Mouse (Mus musculus): Measurements from ENCODE around the gene Tpr. TPM values are rescaled to one million over a fixed set of nuclear protein-coding genes. Genes with fewer than 3 reads are reported as not detected.
A peak's percentile ranks its signal among the peaks of the same experiment; 100 is the strongest.

The Tpr gene
- 151 and 156 TPM in 2 replicates for polyA plus RNA-seq (2015; fragmentation: Nextera tagmentation; extraction: Ambion mirVana)

DNA sequence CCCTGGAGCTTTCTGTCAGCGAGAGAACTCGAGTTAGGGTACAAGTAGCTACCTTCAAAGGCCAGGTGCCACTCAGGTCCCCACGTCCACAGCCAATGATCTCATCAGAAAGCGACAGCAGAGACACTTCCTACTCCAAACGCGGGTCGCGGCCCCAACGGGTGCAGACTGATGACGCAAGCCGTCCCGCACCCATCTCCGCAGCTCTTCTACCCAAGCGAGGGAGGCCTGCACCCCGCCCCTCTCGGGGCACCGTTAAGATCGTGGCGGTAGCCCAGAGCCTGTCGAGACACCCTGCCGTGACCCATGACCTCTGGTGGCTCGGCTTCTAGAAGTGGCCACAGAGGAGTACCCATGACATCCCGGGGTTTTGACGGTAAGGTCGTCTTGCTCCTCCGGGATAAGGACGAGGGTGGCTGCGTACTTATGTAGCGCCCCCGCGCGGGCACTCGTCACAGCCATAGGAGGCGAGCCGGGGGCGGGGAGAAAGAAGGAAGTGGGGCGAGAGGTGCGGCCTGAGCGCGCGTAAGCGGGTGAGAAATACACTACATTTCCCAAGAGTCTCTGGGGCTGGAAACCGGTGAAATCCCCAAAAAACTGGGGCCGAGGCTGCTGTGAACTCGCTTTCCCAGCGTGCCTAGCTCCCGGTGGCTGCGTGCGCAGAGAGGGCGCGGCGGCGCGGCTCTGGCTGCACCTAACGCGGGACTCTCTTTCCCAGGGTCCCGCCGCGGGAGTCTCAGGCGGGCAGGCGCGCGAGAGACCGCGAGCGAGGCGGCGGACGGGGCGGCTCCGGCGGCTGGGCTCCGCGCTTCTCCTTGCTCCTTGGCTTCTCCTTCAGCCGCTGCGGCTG is at the start of gene Tpr, which contains the start of gene Odr4:
Tpr (plus strand) TSS at position 201 of the 850 bp plus-strand sequence.
Odr4 (minus strand) TSS at position 443 of the 850 bp plus-strand sequence.
- Histone ChIP-seq H3K27me3 (no peaks in the 10 kb centered on the region), H3K4me3 (peak within 1 kb of the TSS; percentile 83), H3K9ac (peak within 1 kb of the TSS; percentile 82), H3K36me3 (peaks cover 41% of the 10 kb centered on the region), H3K4me2 (peak within 1 kb of the TSS; percentile 68), H3K9me3 (no peaks in the 10 kb centered on the region), H3K4me1 (replicated peaks) (peaks cover 13% of the 10 kb centered on the region), H3K27ac (peak within 1 kb of the TSS; percentile 96)
- peak; percentile 98 for ATAC-seq (ENCODE audit: low FRiP score)
- under 1% methylated on average over 75 of the region's 76 CpGs for WGBS

GRCm38 (mm10) chr1:150360864-150361263 is 31.8 kb upstream of the Tpr start:
- Histone ChIP-seq H3K9me3 (no peaks in the 10 kb centered on the region), H3K27me3 (no peaks in the 10 kb centered on the region), H3K4me3 (no peak overlapping the region), H3K36me3 (peaks cover 36% of the 10 kb centered on the region), H3K9ac (no peak overlapping the region), H3K27ac (no peak overlapping the region), H3K4me1 (replicated peaks) (no peaks in the 10 kb centered on the region), H3K4me2 (no peak overlapping the region)
- WGBS: 92% methylated on average over 1 of the region's 1 CpGs
- no peak for ATAC-seq (ENCODE audit: low FRiP score)

DNA sequence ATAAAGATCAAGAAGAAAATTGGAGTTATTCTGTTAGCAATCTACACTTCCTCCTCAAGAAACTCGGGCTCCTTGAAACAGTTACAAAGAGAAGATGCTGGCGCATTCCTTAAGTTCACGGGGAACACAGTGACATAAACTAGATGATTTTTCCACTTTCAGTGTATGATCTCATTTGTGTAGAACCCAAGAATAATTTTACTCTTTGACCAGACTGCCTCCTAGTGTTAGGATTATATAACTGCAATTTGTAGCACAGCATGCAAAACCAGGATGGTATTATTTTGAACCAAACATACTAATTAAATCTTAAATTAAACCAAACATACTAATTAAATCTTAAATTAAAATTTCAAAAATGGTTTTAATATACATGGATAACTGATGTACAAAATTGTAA is 19.7 kb upstream of the Tpr start:
- no peak overlapping the region for H3K27ac ChIP-seq
- no peak for ATAC-seq (ENCODE audit: low FRiP score)
- no peaks in the 10 kb centered on the region for H3K9me3 ChIP-seq
- H3K4me3 ChIP-seq: no peak overlapping the region
- WGBS: 92% methylated on average over 3 of the region's 3 CpGs
- peaks cover 10% of the 10 kb centered on the region for H3K36me3 ChIP-seq
- H3K27me3 ChIP-seq: no peaks in the 10 kb centered on the region
- no peak overlapping the region for H3K4me2 ChIP-seq
- H3K4me1 ChIP-seq (replicated peaks): no peaks in the 10 kb centered on the region
- H3K9ac ChIP-seq: no peak overlapping the region

DNA sequence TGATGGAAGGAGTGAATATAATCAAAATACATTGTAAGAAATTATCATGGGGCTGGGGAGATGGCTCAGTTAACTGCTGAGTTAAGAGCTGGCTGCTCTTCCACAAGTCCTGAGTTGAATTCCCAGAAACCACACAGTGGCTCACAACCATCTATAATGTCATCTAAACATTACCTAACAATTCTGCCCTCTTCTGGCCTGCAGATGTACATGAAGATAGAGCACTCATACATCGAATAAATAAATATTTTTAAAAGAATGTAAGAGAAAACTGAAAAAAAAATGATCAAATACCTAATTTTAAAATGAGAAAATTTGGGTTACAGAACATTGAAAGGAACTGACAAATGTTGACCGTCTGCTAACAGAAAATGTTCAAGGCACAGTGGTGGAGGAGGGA is 18.4 kb upstream of the Tpr start:
- Histone ChIP-seq H3K9ac (no peak overlapping the region), H3K27ac (no peak overlapping the region), H3K4me2 (no peak overlapping the region), H3K36me3 (peaks cover 10% of the 10 kb centered on the region), H3K9me3 (no peaks in the 10 kb centered on the region), H3K27me3 (no peaks in the 10 kb centered on the region), H3K4me1 (replicated peaks) (no peaks in the 10 kb centered on the region), H3K4me3 (no peak overlapping the region)
- ATAC-seq (ENCODE audit: low FRiP score): no peak
- WGBS: 92% methylated on average over 2 of the region's 2 CpGs

DNA sequence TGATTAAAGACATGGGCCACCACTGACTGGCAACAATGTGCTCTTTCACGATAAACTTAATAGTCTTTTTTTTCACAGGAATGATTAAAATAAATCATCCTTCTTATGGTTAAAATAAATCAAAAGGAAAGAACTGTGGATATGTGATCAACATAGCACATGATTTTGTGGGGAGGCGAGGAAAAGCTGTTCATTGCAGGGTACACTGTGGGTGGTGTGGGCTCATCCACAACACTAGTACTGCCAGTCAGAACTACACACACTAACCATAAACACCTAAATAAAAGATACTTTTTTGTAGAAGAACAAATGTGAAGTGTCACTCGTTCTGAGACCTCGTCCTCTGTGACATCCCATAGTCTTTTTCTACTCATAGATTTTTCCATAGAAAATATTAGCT is 8.5 kb upstream of the Tpr start:
- H3K9me3 ChIP-seq: no peaks in the 10 kb centered on the region
- H3K4me3 ChIP-seq: no peak overlapping the region
- no peak for ATAC-seq (ENCODE audit: low FRiP score)
- H3K9ac ChIP-seq: no peak overlapping the region
- H3K4me2 ChIP-seq: no peak overlapping the region
- peaks cover 43% of the 10 kb centered on the region for H3K36me3 ChIP-seq
- no peak overlapping the region for H3K27ac ChIP-seq
- 95% methylated on average over 4 of the region's 4 CpGs for WGBS
- no peaks in the 10 kb centered on the region for H3K4me1 ChIP-seq (replicated peaks)
- H3K27me3 ChIP-seq: no peaks in the 10 kb centered on the region

DNA sequence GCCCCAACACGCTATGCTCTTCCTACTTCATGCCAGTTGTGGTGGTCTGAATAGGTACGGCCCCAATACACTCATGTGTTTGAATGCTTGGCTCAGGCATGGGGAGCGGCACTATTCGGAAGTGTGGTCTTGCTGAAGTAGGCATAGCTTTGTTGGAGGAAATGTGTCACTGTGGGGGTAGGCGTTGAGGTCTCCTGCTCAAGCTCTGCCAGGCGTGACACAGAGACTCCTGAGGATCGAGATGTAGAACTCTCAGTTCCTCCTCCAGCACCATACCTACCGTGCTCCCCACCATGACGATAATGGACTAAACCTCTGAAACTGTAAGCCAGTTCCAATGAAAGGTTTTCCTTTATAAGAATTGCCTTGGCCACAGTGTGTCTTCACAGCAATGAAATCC is 5.1 kb upstream of the Tpr start:
- H3K4me2 ChIP-seq: no peak overlapping the region
- H3K4me3 ChIP-seq: no peak overlapping the region
- H3K9me3 ChIP-seq: no peaks in the 10 kb centered on the region
- no peak overlapping the region for H3K9ac ChIP-seq
- no peak for ATAC-seq (ENCODE audit: low FRiP score)
- no peaks in the 10 kb centered on the region for H3K27me3 ChIP-seq
- peaks cover 47% of the 10 kb centered on the region for H3K36me3 ChIP-seq
- H3K27ac ChIP-seq: no peak overlapping the region
- WGBS: 94% methylated on average over 9 of the region's 9 CpGs
- H3K4me1 ChIP-seq (replicated peaks): peaks cover 5% of the 10 kb centered on the region

- H3K27ac ChIP-seq: no peak overlapping the region
- H3K9ac ChIP-seq: no peak overlapping the region
- H3K27me3 ChIP-seq: no peaks in the 10 kb centered on the region
- no peaks in the 10 kb centered on the region for H3K9me3 ChIP-seq
- no peak overlapping the region for H3K4me3 ChIP-seq
- ATAC-seq (ENCODE audit: low FRiP score): no peak
- 94% methylated on average over 6 of the region's 6 CpGs for WGBS
- peaks cover 11% of the 10 kb centered on the region for H3K4me1 ChIP-seq (replicated peaks)
- no peak overlapping the region for H3K4me2 ChIP-seq
- H3K36me3 ChIP-seq: peaks cover 34% of the 10 kb centered on the region
These were observed 3.1 kb upstream of the Tpr start for GRCm38 (mm10) chr1:150389390-150390129.

DNA sequence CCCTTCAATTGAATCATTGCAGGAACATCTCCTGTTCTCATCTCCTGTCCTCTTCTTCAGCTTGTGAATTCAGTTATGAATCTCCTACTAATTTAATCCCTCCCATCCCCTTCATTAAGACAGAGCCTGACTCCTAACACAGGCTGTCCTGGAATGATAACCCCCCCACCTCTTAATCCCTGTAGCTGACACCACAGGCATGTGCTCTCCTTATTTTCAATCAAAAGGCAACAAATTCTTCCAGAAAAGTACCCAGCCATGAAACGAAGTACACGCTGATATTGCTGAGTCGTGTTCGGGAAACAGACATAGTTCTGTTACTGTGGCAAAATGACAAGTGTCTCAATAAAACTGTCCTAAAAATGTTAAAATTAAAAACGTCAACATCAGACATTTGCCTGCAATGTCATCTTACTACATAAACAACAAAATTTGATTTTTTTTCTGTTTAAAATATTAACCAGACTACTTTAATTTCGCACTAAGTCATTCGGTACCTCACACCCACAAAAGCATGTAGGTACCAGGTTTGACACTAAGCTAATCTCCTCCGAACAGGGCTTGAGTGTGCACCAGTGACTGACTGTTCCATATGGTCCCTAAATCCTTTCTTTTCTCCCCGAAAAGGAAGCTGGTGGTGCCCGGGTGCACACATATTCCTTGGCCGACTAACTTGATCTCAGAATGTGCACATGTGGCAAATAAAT is 554 bp upstream of the Tpr start:
- peaks cover 41% of the 10 kb centered on the region for H3K36me3 ChIP-seq
- WGBS: 30% methylated on average over 11 of the region's 11 CpGs
- ATAC-seq (ENCODE audit: low FRiP score): peak; percentile 23

GRCm38 (mm10) chr1:150393488-150393852 is 832 bp downstream of the Tpr start:
- no peaks in the 10 kb centered on the region for H3K27me3 ChIP-seq
- peak overlapping the region; percentile 68 for H3K4me2 ChIP-seq
- H3K9me3 ChIP-seq: no peaks in the 10 kb centered on the region
- peaks cover 13% of the 10 kb centered on the region for H3K4me1 ChIP-seq (replicated peaks)
- peak overlapping the region; percentile 82 for H3K9ac ChIP-seq
- H3K27ac ChIP-seq: peak overlapping the region; percentile 87
- ATAC-seq (ENCODE audit: low FRiP score): peak; percentile 64
- H3K4me3 ChIP-seq: peak overlapping the region; percentile 83
- whole genome bisulfite sequencing: 0% methylated on average over 27 of the region's 27 CpGs
- H3K36me3 ChIP-seq: peaks cover 39% of the 10 kb centered on the region

More for the DNA sequence above, 554 bp upstream of the Tpr start:
- Histone ChIP-seq H3K4me1 (replicated peaks) (peaks cover 13% of the 10 kb centered on the region), H3K27ac (peak overlapping the region; percentile 96), H3K9me3 (no peaks in the 10 kb centered on the region), H3K27me3 (no peaks in the 10 kb centered on the region), H3K4me2 (peak overlapping the region; percentile 63), H3K9ac (peak overlapping the region; percentile 78), H3K4me3 (peak overlapping the region; percentile 83)

GRCm38 (mm10) chr1:150396001-150396400 is 3.4 kb downstream of the Tpr start:
- no peak overlapping the region for H3K4me2 ChIP-seq
- H3K36me3 ChIP-seq: peaks cover 36% of the 10 kb centered on the region
- ATAC-seq (ENCODE audit: low FRiP score): no peak
- H3K9ac ChIP-seq: no peak overlapping the region
- H3K27me3 ChIP-seq: no peaks in the 10 kb centered on the region
- peaks cover 13% of the 10 kb centered on the region for H3K4me1 ChIP-seq (replicated peaks)
- WGBS: 93% methylated on average over 3 of the region's 3 CpGs
- no peaks in the 10 kb centered on the region for H3K9me3 ChIP-seq
- H3K4me3 ChIP-seq: no peak overlapping the region
- H3K27ac ChIP-seq: no peak overlapping the region

DNA sequence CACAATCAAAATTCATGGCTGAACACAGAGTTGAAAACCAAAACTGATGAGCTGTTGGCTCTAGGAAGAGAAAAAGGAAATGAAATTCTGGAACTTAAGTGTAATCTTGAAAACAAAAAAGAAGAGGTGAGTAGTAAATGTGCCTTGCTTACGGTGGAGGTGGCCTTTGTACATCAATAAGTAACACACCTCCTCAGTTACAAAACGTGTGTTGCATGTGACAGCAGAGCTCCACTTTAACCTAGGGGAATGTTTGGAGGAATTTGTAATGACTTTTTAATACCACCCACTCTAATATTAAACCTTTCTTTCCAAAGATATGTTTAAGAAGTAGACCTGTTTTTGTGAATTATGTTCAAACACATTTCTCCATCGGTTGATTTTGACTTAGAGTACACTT is 11.3 kb downstream of the Tpr start:
- no peak overlapping the region for H3K4me3 ChIP-seq
- no peak overlapping the region for H3K4me2 ChIP-seq
- ATAC-seq (ENCODE audit: low FRiP score): no peak
- H3K9me3 ChIP-seq: no peaks in the 10 kb centered on the region
- WGBS: 92% methylated on average over 3 of the region's 3 CpGs
- peaks cover 54% of the 10 kb centered on the region for H3K36me3 ChIP-seq
- H3K27ac ChIP-seq: no peak overlapping the region
- no peak overlapping the region for H3K9ac ChIP-seq
- no peaks in the 10 kb centered on the region for H3K27me3 ChIP-seq
- no peaks in the 10 kb centered on the region for H3K4me1 ChIP-seq (replicated peaks)

- Histone ChIP-seq H3K9ac (no peak overlapping the region), H3K4me1 (replicated peaks) (no peaks in the 10 kb centered on the region), H3K4me3 (no peak overlapping the region), H3K27ac (no peak overlapping the region), H3K27me3 (no peaks in the 10 kb centered on the region), H3K36me3 (peaks cover 55% of the 10 kb centered on the region), H3K9me3 (no peaks in the 10 kb centered on the region), H3K4me2 (no peak overlapping the region)
- WGBS: 93% methylated on average over 3 of the region's 3 CpGs
- no peak for ATAC-seq (ENCODE audit: low FRiP score)
These were observed 11.9 kb downstream of the Tpr start for GRCm38 (mm10) chr1:150404555-150404954.
